Mouse (Mus musculus) liver, embryonic 14.5 days (tissue): ENCODE measurements around the gene 9530003J23Rik. TPM values are rescaled to one million over a fixed set of nuclear protein-coding genes. Genes with fewer than 3 reads are reported as not detected.
"Not testable (repeated sequence)": the region's sequence is repeated elsewhere in the genome, so short reads cannot be mapped to it uniquely, and the experiment has no call there.

Source experiments
- ATAC-seq: fragments of 200-750 bp; cut with Nextera tagmentation; 2 replicates; pipeline ENCODE4 v1.8.0; 2017; ENCODE audit warnings: moderate number of reproducible peaks, mild to moderate bottlenecking, moderate library complexity; ENCODE audit not compliant: insufficient read depth
- DNase-seq, 3 experiments: peaks; one replicate each; pipeline ENCODE4 v3.0.0-alpha.2; 2012 to 2013; ENCODE audit warnings: low read depth in 3 of 3, low spot score in 3 of 3
- H3K27ac ChIP-seq: fragments of 300-500 bp; sonication (generic); 2 replicates; pipeline ENCODE4 v1.5.1; 2014; ENCODE audit warnings: moderate library complexity, mild to moderate bottlenecking, control low read depth, inconsistent platforms
- H3K27me3 ChIP-seq: fragments of 300-500 bp; sonication (generic); 2 replicates; pipeline ENCODE4 v1.6.1; 2014; ENCODE audit warnings: mild to moderate bottlenecking, low read length, moderate library complexity; ENCODE audit not compliant: control insufficient read depth, insufficient read depth
- H3K36me3 ChIP-seq: fragments of 300-500 bp; sonication (generic); replicated peaks from 2 replicates; pipeline ENCODE4 v1.6.1; 2014; ENCODE audit warnings: low read depth; ENCODE audit not compliant: control insufficient read depth, insufficient read depth
- H3K4me1 ChIP-seq, 2 experiments: fragments of 200-500 bp in 1 of 2; fragments of 300-500 bp in 1 of 2; sonication (generic) in 1 of 2; replicated peaks; 2 replicates each; pipeline ENCODE4 v1.6.1; 2012 to 2014; ENCODE audit warnings: antibody characterized with exemption in 1 of 2, inconsistent platforms in 1 of 2, low read length in 1 of 2; ENCODE audit not compliant: control insufficient read depth in 2 of 2, insufficient read depth in 2 of 2
- H3K4me2 ChIP-seq: fragments of 300-500 bp; sonication (generic); 2 replicates; pipeline ENCODE4 v1.6.1; 2014; ENCODE audit warnings: low read depth, mild to moderate bottlenecking, control low read depth, moderate library complexity
- H3K4me3 ChIP-seq, 2 experiments: fragments of 200-500 bp in 1 of 2; fragments of 300-500 bp in 1 of 2; sonication (generic) in 1 of 2; 2 replicates each; pipeline ENCODE4 v1.5.1; 2012 to 2014; ENCODE audit warnings: low read depth in 2 of 2, low read length in 2 of 2, mild to moderate bottlenecking in 2 of 2, control low read depth in 1 of 2, inconsistent platforms in 1 of 2, moderate library complexity in 1 of 2; ENCODE audit not compliant: insufficient read depth in 1 of 2
- H3K9ac ChIP-seq: fragments of 300-500 bp; sonication (generic); replicated peaks from 2 replicates; pipeline ENCODE4 v1.6.1; 2014; ENCODE audit warnings: mild to moderate bottlenecking, control low read depth, moderate library complexity
- H3K9me3 ChIP-seq: fragments of 300-500 bp; sonication (generic); 2 replicates; pipeline ENCODE4 v1.6.1; 2016; ENCODE audit warnings: low read length, mixed read lengths; ENCODE audit not compliant: control insufficient read depth
- CTCF ChIP-seq: IDR thresholded peaks from 2 replicates; pipeline ENCODE4 v1.5.1; 2016; ENCODE audit warnings: antibody characterized with exemption, low read depth, control low read depth
- EP300 ChIP-seq: IDR thresholded peaks from 2 replicates; pipeline ENCODE4 v1.6.1; 2016; ENCODE audit warnings: antibody characterized with exemption, low read depth
- WGBS: fragments of 180-500 bp; shearing (Covaris S2); extraction: QIAGEN DNeasy Blood & Tissue Kit; methylation state at CpG from one replicate; pipeline ENCODE4 v1.1.7; 2014; ENCODE audit not compliant: insufficient replicate concordance; 5-methylcytosine and 5-hydroxymethylcytosine counted together
- polyA plus RNA-seq, 2 experiments: library from polyadenylated mRNA; depleted of rRNA in 1 of 2; stranded (reverse) in 1 of 2; unstranded in 1 of 2; fragments of >200 nt; fragmentation: Nextera tagmentation in 1 of 2; extraction: Ambion mirVana in 1 of 2; gene quantifications; 2 replicates each; pipeline versions ENCODE4 v1.2.1 to v1.2.3; 2012 to 2014

The 9530003J23Rik gene
- polyA plus RNA-seq, 2 experiments, result not detected

- DNase-seq, result no peak
- Histone ChIP-seq H3K9me3 (no peaks in the 10 kb centered on the region), H3K9ac (no peak overlapping the region), H3K4me3 (peak overlapping the region; percentile 11 to 21; a peak in 2 of 4 replicates), H3K4me2 (peak overlapping the region; percentile 4), H3K27me3 (no peaks in the 10 kb centered on the region), H3K27ac (no peak overlapping the region), H3K4me1 (peaks cover 0 to 5% of the 10 kb centered on the region in 2 experiments; a peak in 1 of 4 replicates), H3K36me3 (no peaks in the 10 kb centered on the region)
- no peak for ATAC-seq
- TF ChIP-seq EP300 (no peak), CTCF (no peak)
- 47% methylated on average over 7 of the region's 7 CpGs for whole genome bisulfite sequencing
Observed at GRCm38 (mm10) chr10:117281381-117281920, 42.9 kb upstream of the 9530003J23Rik start.

GRCm38 (mm10) chr10:117280000-117280399 is 41.5 kb upstream of the 9530003J23Rik start:
- no peak for TF ChIP-seq CTCF
- TF ChIP-seq EP300, result no peak
- no peak for DNase-seq
- no peak for ATAC-seq
- no peak overlapping the region for H3K4me3 ChIP-seq
- peaks cover 0 to 4% of the 10 kb centered on the region in 2 experiments; a peak in 1 of 4 replicates for H3K4me1 ChIP-seq
- H3K36me3 ChIP-seq, result no peaks in the 10 kb centered on the region
- no peak overlapping the region for H3K9ac ChIP-seq
- WGBS, result 41% methylated on average over 1 of the region's 1 CpGs
- no peaks in the 10 kb centered on the region for H3K27me3 ChIP-seq
- no peak overlapping the region for H3K4me2 ChIP-seq
- H3K9me3 ChIP-seq, result no peaks in the 10 kb centered on the region
- H3K27ac ChIP-seq, result no peak overlapping the region

- WGBS, result 35% methylated on average over 2 of the region's 2 CpGs
- not testable (repeated sequence) for H3K4me2 ChIP-seq
Observed at GRCm38 (mm10) chr10:117278510-117278909, 40.0 kb upstream of the 9530003J23Rik start.

GRCm38 (mm10) chr10:117277779-117278178 is 39.3 kb upstream of the 9530003J23Rik start:
- ATAC-seq, H3K9ac ChIP-seq, H3K36me3 ChIP-seq, H3K4me3 ChIP-seq, DNase-seq, H3K4me1 ChIP-seq, H3K9me3 ChIP-seq, H3K27me3 ChIP-seq, H3K27ac ChIP-seq, H3K4me2 ChIP-seq: not testable (repeated sequence)
- WGBS, result 61% methylated on average over 9 of the region's 9 CpGs

More at GRCm38 (mm10) chr10:117278510-117278909, 40.0 kb upstream of the 9530003J23Rik start:
- not testable (repeated sequence) for H3K9me3 ChIP-seq, DNase-seq, H3K9ac ChIP-seq, ATAC-seq, H3K36me3 ChIP-seq, H3K4me1 ChIP-seq, H3K4me3 ChIP-seq, H3K27ac ChIP-seq, H3K27me3 ChIP-seq

GRCm38 (mm10) chr10:117275681-117276369 is 37.3 kb upstream of the 9530003J23Rik start:
- Histone ChIP-seq H3K27me3 (no peaks in the 10 kb centered on the region), H3K9ac (no peak overlapping the region), H3K36me3 (no peaks in the 10 kb centered on the region), H3K27ac (no peak overlapping the region), H3K4me3 (no peak overlapping the region), H3K4me1 (no peaks in the 10 kb centered on the region), H3K9me3 (no peaks in the 10 kb centered on the region), H3K4me2 (no peak overlapping the region)
- ATAC-seq (no peak), DNase-seq (no peak)
- TF ChIP-seq EP300 (no peak), CTCF (no peak)
- 65% methylated on average over 10 of the region's 10 CpGs for WGBS

GRCm38 (mm10) chr10:117274645-117275044 is 36.1 kb upstream of the 9530003J23Rik start:
- not testable (repeated sequence) for H3K4me1 ChIP-seq, H3K4me2 ChIP-seq, DNase-seq, H3K9ac ChIP-seq, ATAC-seq, H3K36me3 ChIP-seq, H3K9me3 ChIP-seq, H3K27ac ChIP-seq, H3K27me3 ChIP-seq, H3K4me3 ChIP-seq
- 41% methylated on average over 2 of the region's 7 CpGs for WGBS
